Mouse (Mus musculus) intestine, postnatal 0 days (tissue): Measurements from ENCODE around the gene Nrk. TPM values are rescaled to one million over a fixed set of nuclear protein-coding genes. Genes with fewer than 3 reads are reported as not detected.

Source experiments
- ATAC-seq: fragments of 200-750 bp; cut with Nextera tagmentation; 2 replicates; pipeline ENCODE4 v1.8.0; 2017; ENCODE audit warnings: mild to moderate bottlenecking, moderate TSS enrichment, moderate library complexity
- H3K27ac ChIP-seq: fragments of 300-500 bp; sonication (generic); 2 replicates; pipeline ENCODE4 v1.5.1; 2014; ENCODE audit warnings: mild to moderate bottlenecking, low read depth, low read length, moderate library complexity
- H3K27me3 ChIP-seq: fragments of 300-500 bp; sonication (generic); replicated peaks from 2 replicates; pipeline ENCODE4 v1.6.1; 2014; ENCODE audit warnings: low read length, mixed read lengths; ENCODE audit not compliant: control insufficient read depth, insufficient read depth
- H3K36me3 ChIP-seq: fragments of 300-500 bp; sonication (generic); 2 replicates; pipeline ENCODE4 v1.6.1; 2014; ENCODE audit warnings: mild to moderate bottlenecking, moderate library complexity; ENCODE audit not compliant: control insufficient read depth, insufficient read depth
- H3K4me1 ChIP-seq: fragments of 300-500 bp; sonication (generic); replicated peaks from 2 replicates; pipeline ENCODE4 v1.6.1; 2014; ENCODE audit warnings: antibody characterized with exemption, low read length, mixed read lengths; ENCODE audit not compliant: control insufficient read depth, insufficient read depth
- H3K4me2 ChIP-seq: fragments of 300-500 bp; sonication (generic); replicated peaks from 2 replicates; pipeline ENCODE4 v1.6.1; 2014; ENCODE audit warnings: low read depth, mild to moderate bottlenecking, moderate library complexity
- H3K4me3 ChIP-seq: fragments of 300-500 bp; sonication (generic); 2 replicates; pipeline ENCODE4 v1.5.1; 2014; ENCODE audit warnings: low read depth, low read length
- H3K9ac ChIP-seq: fragments of 300-500 bp; sonication (generic); 2 replicates; pipeline ENCODE4 v1.6.1; 2014; ENCODE audit warnings: mild to moderate bottlenecking, low read depth, low read length
- H3K9me3 ChIP-seq: fragments of 300-500 bp; sonication (generic); 2 replicates; pipeline ENCODE4 v1.6.1; 2016; ENCODE audit warnings: mixed run types; ENCODE audit not compliant: control insufficient read depth
- CTCF ChIP-seq: sonication (generic); IDR thresholded peaks from 2 replicates; pipeline ENCODE4 v1.5.1; 2016; ENCODE audit warnings: low read depth, mild to moderate bottlenecking, control low read depth, antibody characterized with exemption, moderate library complexity
- WGBS: fragments of 180-500 bp; shearing (Covaris S2); extraction: QIAGEN DNeasy Blood & Tissue Kit; methylation state at CpG from one replicate; pipeline ENCODE4 v1.1.7; 2014; 5-methylcytosine and 5-hydroxymethylcytosine counted together
- polyA plus RNA-seq: library from polyadenylated mRNA; unstranded; fragments of >200 nt; fragmentation: Nextera tagmentation; extraction: Ambion mirVana; gene quantifications from 2 replicates; pipeline ENCODE4 v1.2.1, GENCODE M21; 2015

Nrk gene
- polyA plus RNA-seq, 1 experiment from 2014 or later: 1.1 TPM

GRCm38 (mm10) chrX:139039314-139039713 is 125.1 kb downstream of the Nrk start:
- no peak for ATAC-seq
- Histone ChIP-seq H3K4me3 (no peak overlapping the region), H3K9me3 (no peaks in the 10 kb centered on the region), H3K27me3 (no peaks in the 10 kb centered on the region), H3K4me1 (no peaks in the 10 kb centered on the region), H3K4me2 (no peak overlapping the region), H3K9ac (no peak overlapping the region), H3K27ac (no peak overlapping the region), H3K36me3 (no peaks in the 10 kb centered on the region)
- TF ChIP-seq CTCF: no peak
- 52% methylated on average over 2 of the region's 2 CpGs for WGBS

GRCm38 (mm10) chrX:139041148-139041547 is 126.9 kb downstream of the Nrk start:
- H3K9me3 ChIP-seq: no peaks in the 10 kb centered on the region
- no peak for ATAC-seq
- WGBS: 52% methylated on average over 1 of the region's 1 CpGs

GRCm38 (mm10) chrX:139051976-139052375 is 137.7 kb downstream of the Nrk start:
- 40% methylated on average over 1 of the region's 1 CpGs for WGBS
- no peak for ATAC-seq
- Histone ChIP-seq H3K27ac (no peak overlapping the region), H3K4me1 (no peaks in the 10 kb centered on the region), H3K9ac (no peak overlapping the region), H3K36me3 (no peaks in the 10 kb centered on the region), H3K4me2 (no peak overlapping the region), H3K9me3 (no peaks in the 10 kb centered on the region), H3K27me3 (no peaks in the 10 kb centered on the region), H3K4me3 (no peak overlapping the region)
- no peak for TF ChIP-seq CTCF

More at GRCm38 (mm10) chrX:139041148-139041547, 126.9 kb downstream of the Nrk start:
- H3K9ac ChIP-seq: no peak overlapping the region
- H3K4me3 ChIP-seq: no peak overlapping the region
- H3K27ac ChIP-seq: no peak overlapping the region
- H3K4me2 ChIP-seq: no peak overlapping the region
- no peaks in the 10 kb centered on the region for H3K36me3 ChIP-seq
- H3K27me3 ChIP-seq: no peaks in the 10 kb centered on the region
- no peak for TF ChIP-seq CTCF
- H3K4me1 ChIP-seq: no peaks in the 10 kb centered on the region

GRCm38 (mm10) chrX:139053149-139053548 is 138.9 kb downstream of the Nrk start:
- no peak for ATAC-seq
- Histone ChIP-seq H3K27ac (no peak overlapping the region), H3K4me1 (no peaks in the 10 kb centered on the region), H3K9me3 (no peaks in the 10 kb centered on the region), H3K36me3 (no peaks in the 10 kb centered on the region), H3K4me3 (no peak overlapping the region), H3K27me3 (no peaks in the 10 kb centered on the region), H3K4me2 (no peak overlapping the region), H3K9ac (no peak overlapping the region)
- 29% methylated on average over 1 of the region's 1 CpGs for WGBS
- no peak for TF ChIP-seq CTCF

Other genes starting within 250 kb of the Nrk start
- 0.46 and 1.1 TPM in 2 replicates for gene Serpina7, start 170.8 kb downstream of the Nrk start, polyA plus RNA-seq
- gene 4930513O06Rik, start 171.8 kb downstream of the Nrk start, polyA plus RNA-seq: not detected in 2 replicates